8 mouse cellular contexts compared by ENCODE assay signal in the genomic region with DNA sequence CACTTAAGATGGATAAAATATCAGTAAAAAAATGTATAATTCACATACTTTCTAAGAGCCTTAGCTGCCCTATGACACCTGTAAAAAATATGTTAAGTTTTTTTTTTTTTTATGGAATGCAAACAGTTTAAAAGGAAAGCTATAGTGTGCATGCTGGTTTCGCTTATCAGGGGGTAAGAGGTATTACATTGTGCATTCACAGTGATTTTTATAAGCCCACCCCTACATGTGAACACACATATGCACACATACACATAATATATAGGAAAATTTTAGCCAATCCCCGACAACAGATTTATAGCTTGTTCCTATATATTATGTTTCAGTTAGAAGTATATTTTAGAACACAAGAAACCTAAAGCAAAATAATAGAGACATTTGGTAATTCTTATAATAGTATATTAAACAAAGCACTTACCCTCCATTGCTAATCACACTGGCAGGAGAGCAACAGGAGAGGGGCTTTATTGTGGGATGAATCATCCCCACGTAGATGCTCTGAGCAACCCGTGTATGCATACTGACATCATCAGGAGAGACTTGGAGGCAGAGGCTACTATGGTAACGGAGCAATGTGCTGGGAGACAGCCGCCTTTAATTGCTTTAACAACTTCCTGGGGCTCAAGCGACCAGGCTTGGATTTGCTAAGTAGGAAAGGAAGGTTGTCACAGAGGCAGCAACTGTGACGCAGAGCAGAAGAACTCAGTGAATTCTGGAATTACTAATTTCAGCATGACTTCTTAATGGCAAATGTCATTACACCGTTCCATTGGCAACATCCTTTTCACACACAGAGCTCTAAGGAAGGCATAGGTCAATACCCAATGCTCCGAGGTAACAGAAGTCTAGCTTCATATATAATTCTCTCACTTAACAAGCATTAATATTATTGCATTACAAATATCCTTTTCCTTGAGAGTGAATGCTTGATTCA. TPM values are rescaled to one million over a fixed set of nuclear protein-coding genes. Genes with fewer than 3 reads are reported as not detected.
DNase-seq lines count a peak whose midpoint lies in the region; ATAC-seq and TF ChIP-seq lines count a peak whose summit lies in the region.

No protein-coding gene starts in this region.

- peaks cover 3% of the 10 kb centered on the region; the same call in 1 of the 2 replicates for H3K4me1 ChIP-seq in forebrain, embryonic 11.5 days (replicated peaks; ENCODE audit: control insufficient read depth, insufficient read depth, low read length)
- peaks cover 6% of the 10 kb centered on the region for H3K4me1 ChIP-seq in heart, embryonic 11.5 days (ENCODE audit: control insufficient read depth, insufficient read depth, low read length)

- no peaks in the 10 kb centered on the region for H3K27me3 ChIP-seq in forebrain, embryonic 11.5 days (ENCODE audit: control insufficient read depth, insufficient read depth, low read length)
- H3K27me3 ChIP-seq in myocyte (ENCODE audit: control insufficient read depth, insufficient read depth, insufficient read length): no peaks in the 10 kb centered on the region
- no peaks in the 10 kb centered on the region for H3K27me3 ChIP-seq in heart, embryonic 11.5 days (ENCODE audit: control insufficient read depth, insufficient read depth, low read length)

- H3K4me3 ChIP-seq in forebrain, embryonic 11.5 days (ENCODE audit: low read depth, low read length): no peak overlapping the region
- H3K4me3 ChIP-seq in myocyte: no peak overlapping the region
- no peak overlapping the region for H3K4me3 ChIP-seq in heart, embryonic 11.5 days (ENCODE audit: low read depth, low read length)

- DNase-seq in adrenal gland, adult 2 months: peak; percentile 33
- DNase-seq in adrenal gland, adult 8-10 months: no peak
- peak; percentile 68 for DNase-seq in forebrain, embryonic 11.5 days (ENCODE audit: low spot score)
- DNase-seq in layer of hippocampus, adult 8-10 months (ENCODE audit: low spot score in 2 of 2): peak; percentile 43 to 46
- no peak for DNase-seq in spleen, adult 12 weeks (ENCODE audit: low spot score)
- no peak for DNase-seq in heart, adult 8-10 months (ENCODE audit: low spot score)

- no peaks in the 10 kb centered on the region for H3K9me3 ChIP-seq in forebrain, embryonic 11.5 days (ENCODE audit: control insufficient read depth, low read length)
- no peaks in the 10 kb centered on the region for H3K9me3 ChIP-seq in heart, embryonic 11.5 days (replicated peaks; ENCODE audit: control insufficient read depth, low read length)

- no peak overlapping the region for H3ac ChIP-seq in myocyte (ENCODE audit: control insufficient read depth, insufficient read length)

- H3K9ac ChIP-seq in forebrain, embryonic 11.5 days (ENCODE audit: low read length): no peak overlapping the region
- no peak overlapping the region for H3K9ac ChIP-seq in heart, embryonic 11.5 days (ENCODE audit: low read depth, low read length)

- H3K79me2 ChIP-seq in myocyte (ENCODE audit: control insufficient read depth, insufficient read depth): no peaks in the 10 kb centered on the region

- TF ChIP-seq POLR2A in myocyte (IDR thresholded peaks at IDR 0.05; ENCODE audit: insufficient read length, low read depth): no peak

- WGBS in forebrain, embryonic 11.5 days: 22% methylated on average over 10 of the region's 10 CpGs
- WGBS in heart, embryonic 11.5 days (ENCODE audit: insufficient replicate concordance): 33% methylated on average over 10 of the region's 10 CpGs

- H3K36me3 ChIP-seq in forebrain, embryonic 11.5 days (ENCODE audit: control insufficient read depth, insufficient read depth, low read length): no peaks in the 10 kb centered on the region
- no peaks in the 10 kb centered on the region for H3K36me3 ChIP-seq in myocyte (ENCODE audit: control insufficient read depth, insufficient read depth)
- H3K36me3 ChIP-seq in heart, embryonic 11.5 days (ENCODE audit: control insufficient read depth, insufficient read depth, low read length): no peaks in the 10 kb centered on the region

- no peak overlapping the region for H3K4me2 ChIP-seq in forebrain, embryonic 11.5 days (ENCODE audit: low read depth, low read length, severe bottlenecking)
- peak overlapping the region; percentile 56 for H3K4me2 ChIP-seq in myocyte (ENCODE audit: low read depth)
- no peak overlapping the region for H3K4me2 ChIP-seq in heart, embryonic 11.5 days

- peak; percentile 91 for ATAC-seq in forebrain, embryonic 11.5 days (replicated peaks; ENCODE audit: low FRiP score)
- ATAC-seq in heart, embryonic 11.5 days (replicated peaks; ENCODE audit: insufficient number of reproducible peaks, low FRiP score, low TSS enrichment): no peak

- no peak overlapping the region for H3K27ac ChIP-seq in forebrain, embryonic 11.5 days (ENCODE audit: low read depth, low read length)
- H3K27ac ChIP-seq in heart, embryonic 11.5 days (ENCODE audit: low read depth, low read length): no peak overlapping the region

TF ChIP-seq in myocyte, 11 proteins besides CTCF, POLR2A, EP300 and RAD21:
- TF ChIP-seq MAX (IDR thresholded peaks at IDR 0.05; ENCODE audit: low read depth) (no peak), E2F4 (IDR thresholded peaks at IDR 0.05; ENCODE audit: insufficient read depth) (no peak), TCF3 (IDR thresholded peaks at IDR 0.05; ENCODE audit: insufficient read length, low read depth) (no peak), REST (IDR thresholded peaks at IDR 0.05; ENCODE audit: insufficient read depth, insufficient read length) (no peak), POLR2AphosphoS2 (IDR thresholded peaks at IDR 0.05; ENCODE audit: insufficient read length, low read depth) (no peak), MYOG (IDR thresholded peaks at IDR 0.05; ENCODE audit: control insufficient read depth in 1 of 3, insufficient read depth in 1 of 3, insufficient read length in 2 of 3, low read depth in 2 of 3) (no peak), USF1 (IDR thresholded peaks at IDR 0.05; ENCODE audit: low read depth) (no peak), MYOD1 (IDR thresholded peaks at IDR 0.05; ENCODE audit: control insufficient read depth in 1 of 3, insufficient read length in 2 of 3, low read depth in 2 of 3) (no peak), SRF (IDR thresholded peaks at IDR 0.05; ENCODE audit: control insufficient read depth, insufficient read length, low read depth) (no peak), CEBPB (IDR thresholded peaks at IDR 0.05; ENCODE audit: insufficient read depth, poor library complexity, severe bottlenecking) (no peak), TCF12 (IDR thresholded peaks at IDR 0.05; ENCODE audit: insufficient read depth, poor library complexity, severe bottlenecking) (no peak)

RNA-seq across cellular contexts. Expression of a gene that starts 47.9 kb away (rescaled TPM):
- 100 to 1,000 TPM; 262 to 484 TPM for total RNA-seq in adrenal gland, adult 2 months (2021)
- 535 and 733 TPM in 2 replicates for polyA plus RNA-seq in adrenal gland, adult 2 months (2012; rRNA removed)
- 100 to 1,000 TPM; 360 to 563 (median 476) TPM for total RNA-seq in adrenal gland, adult 8-10 months (2022)
- 17.4 and 21.5 TPM in 2 replicates for polyA plus RNA-seq in forebrain, embryonic 11.5 days (2014; fragmentation: Nextera tagmentation; extraction: Ambion mirVana)
- total RNA-seq in layer of hippocampus, adult 8-10 months (2022): 100 to 1,000 TPM; 190 to 224 (median 205) TPM
- polyA plus RNA-seq in myocyte (2012; fragmentation: generic; extraction: Trizol): 29.4 TPM
- total RNA-seq in heart, adult 8-10 months (2022): 100 to 1,000 TPM; 632 to 807 (median 708) TPM
- 258 and 317 TPM in 2 replicates for polyA plus RNA-seq in heart, embryonic 11.5 days (2014; fragmentation: Nextera tagmentation; extraction: Ambion mirVana)

Comparison
In these comparisons a context has a peak if more than half of its experiments do, and no peak if none do; other contexts are left out.
1. DNase-seq: peak in adrenal gland, adult 2 months (single experiment), forebrain, embryonic 11.5 days (single experiment) and layer of hippocampus, adult 8-10 months (2 of 2); none in adrenal gland, adult 8-10 months (single experiment), spleen, adult 12 weeks (single experiment) and heart, adult 8-10 months (single experiment).